Mouse (Mus musculus) spleen, adult 2 months (tissue): ENCODE results near the gene Tbp. TPM values are rescaled to one million over a fixed set of nuclear protein-coding genes. Genes with fewer than 3 reads are reported as not detected.

Source experiments
- DNase-seq, 2 experiments: peaks; one replicate each; pipeline versions ENCODE4 v3.0.0 to v3.0.0-alpha.2; 2012 to 2021; ENCODE audit warnings: low spot score in 2 of 2, low read depth in 1 of 2
- H3K27ac ChIP-seq: fragments of 200-500 bp; 2 replicates; pipeline ENCODE4 v1.5.1; 2012; ENCODE audit warnings: low read length, inconsistent platforms; ENCODE audit not compliant: insufficient read depth
- H3K27me3 ChIP-seq: fragments of 200-500 bp; 2 replicates; pipeline ENCODE4 v1.6.1; 2012; ENCODE audit warnings: mild to moderate bottlenecking, moderate library complexity, low read length, inconsistent platforms; ENCODE audit not compliant: control insufficient read depth, insufficient read depth
- H3K36me3 ChIP-seq: fragments of 200-500 bp; 2 replicates; pipeline ENCODE4 v1.6.1; 2012; ENCODE audit warnings: mild to moderate bottlenecking, low read length, inconsistent platforms; ENCODE audit not compliant: control insufficient read depth, insufficient read depth
- H3K4me1 ChIP-seq: fragments of 200-500 bp; 2 replicates; pipeline ENCODE4 v1.6.1; 2011; ENCODE audit warnings: inconsistent platforms; ENCODE audit not compliant: control insufficient read depth, insufficient read depth, insufficient read length
- H3K4me3 ChIP-seq: fragments of 200-500 bp; 2 replicates; pipeline ENCODE4 v1.5.1; 2011; ENCODE audit warnings: mild to moderate bottlenecking, inconsistent platforms; ENCODE audit not compliant: insufficient read depth, insufficient read length; ENCODE audit errors: extremely low read depth
- CTCF ChIP-seq: fragments of 200-500 bp; IDR thresholded peaks from 2 replicates; pipeline ENCODE4 v1.5.1; 2011; ENCODE audit warnings: mild to moderate bottlenecking, inconsistent platforms; ENCODE audit not compliant: insufficient read depth, insufficient read length, insufficient replicate concordance; ENCODE audit errors: extremely low read depth
- POLR2A ChIP-seq: fragments of 200-500 bp; IDR thresholded peaks from 2 replicates; pipeline ENCODE4 v1.6.1; 2011; ENCODE audit warnings: low read depth, low read length, inconsistent platforms
- WGBS: fragments of 180-500 bp; shearing (Covaris S2); methylation state at CpG from one replicate; pipeline ENCODE4 v1.1.7; 2018; 5-methylcytosine and 5-hydroxymethylcytosine counted together
- polyA plus RNA-seq: library from polyadenylated mRNA; depleted of rRNA; stranded (reverse); fragments of >200 nt; gene quantifications from 2 replicates; pipeline ENCODE4 v1.2.3, GENCODE M21; 2012; rRNA removed

Tbp gene
- polyA plus RNA-seq, 1 experiment, result 43.3 TPM

- Histone ChIP-seq H3K36me3 (no peaks in the 10 kb centered on the region), H3K27ac (peak within 1 kb of the TSS; percentile 80), H3K4me3 (peak within 1 kb of the TSS; percentile 82), H3K27me3 (no peaks in the 10 kb centered on the region), H3K4me1 (no peaks in the 10 kb centered on the region)
- peak; percentile 94 to 99 for DNase-seq
- under 1% methylated on average over 43 of the region's 43 CpGs for WGBS
- TF ChIP-seq POLR2A (peak; percentile 32; the same call in 1 of the 2 replicates), CTCF (no peak)
These were observed 64.6 kb downstream of the Tbp start, which contains the start of gene Prdm9 for GRCm38 (mm10) chr17:15564014-15564927. Gene Prdm9, minus strand, starts transcription at chr17:15564354.

GRCm38 (mm10) chr17:15564928-15565300 is 65.2 kb downstream of the Tbp start:
- DNase-seq, result peak in 1 of 2 experiments; percentile 4
- TF ChIP-seq POLR2A, result no peak
- no peak for TF ChIP-seq CTCF
- 49% methylated on average over 12 of the region's 12 CpGs for WGBS

GRCm38 (mm10) chr17:15566908-15567307 is 67.2 kb downstream of the Tbp start:
- no peak overlapping the region for H3K27ac ChIP-seq
- 84% methylated on average over 5 of the region's 5 CpGs for WGBS
- no peak overlapping the region for H3K4me3 ChIP-seq
- TF ChIP-seq POLR2A (no peak), CTCF (no peak)
- H3K4me1 ChIP-seq, result no peaks in the 10 kb centered on the region
- H3K36me3 ChIP-seq, result no peaks in the 10 kb centered on the region
- DNase-seq, result no peak
- H3K27me3 ChIP-seq, result no peaks in the 10 kb centered on the region

More at GRCm38 (mm10) chr17:15564928-15565300, 65.2 kb downstream of the Tbp start:
- no peaks in the 10 kb centered on the region for H3K27me3 ChIP-seq
- H3K4me1 ChIP-seq, result no peaks in the 10 kb centered on the region
- peak overlapping the region; percentile 30; the same call in 1 of the 2 replicates for H3K4me3 ChIP-seq
- H3K27ac ChIP-seq, result no peak overlapping the region
- H3K36me3 ChIP-seq, result no peaks in the 10 kb centered on the region

GRCm38 (mm10) chr17:15575056-15575455 is 75.4 kb downstream of the Tbp start:
- Histone ChIP-seq H3K27ac (no peak overlapping the region), H3K4me3 (no peak overlapping the region), H3K36me3 (no peaks in the 10 kb centered on the region), H3K4me1 (no peaks in the 10 kb centered on the region), H3K27me3 (peaks cover 6% of the 10 kb centered on the region; the same call in 1 of the 2 replicates)
- 70% methylated on average over 1 of the region's 1 CpGs for WGBS
- no peak for DNase-seq
- TF ChIP-seq CTCF (no peak), POLR2A (no peak)

- no peaks in the 10 kb centered on the region for H3K36me3 ChIP-seq
- peak in 1 of 2 experiments; percentile 16 for DNase-seq
- WGBS, result 4% methylated on average over 32 of the region's 32 CpGs
- H3K27me3 ChIP-seq, result peaks cover 6% of the 10 kb centered on the region
- no peak overlapping the region for H3K27ac ChIP-seq
- H3K4me1 ChIP-seq, result no peaks in the 10 kb centered on the region
- TF ChIP-seq POLR2A (no peak), CTCF (no peak)
- H3K4me3 ChIP-seq, result no peak overlapping the region
These were observed 77.6 kb downstream of the Tbp start for GRCm38 (mm10) chr17:15577291-15577694.

Other genes with a start within 250 kb of the Tbp start
- 49.3 and 67.8 TPM in 2 replicates for gene Dll1, start 123.0 kb upstream of the Tbp start, polyA plus RNA-seq
- gene Fam120b, start 103.7 kb upstream of the Tbp start, polyA plus RNA-seq, result 8.4 and 8.5 TPM in 2 replicates
- gene Psmb1, start 137 bp upstream of the Tbp start, polyA plus RNA-seq, result 38.3 and 63.0 TPM in 2 replicates
- gene Pdcd2, start 27.4 kb downstream of the Tbp start, polyA plus RNA-seq, result 21.7 and 40.1 TPM in 2 replicates
- gene Prdm9, start 64.5 kb downstream of the Tbp start, polyA plus RNA-seq, result 2.3 and 2.4 TPM in 2 replicates
- gene Chd1, start 205.1 kb downstream of the Tbp start, polyA plus RNA-seq, result 6.2 and 12.6 TPM in 2 replicates